Mouse (Mus musculus): ENCODE results near the gene Runx2.

DNA sequence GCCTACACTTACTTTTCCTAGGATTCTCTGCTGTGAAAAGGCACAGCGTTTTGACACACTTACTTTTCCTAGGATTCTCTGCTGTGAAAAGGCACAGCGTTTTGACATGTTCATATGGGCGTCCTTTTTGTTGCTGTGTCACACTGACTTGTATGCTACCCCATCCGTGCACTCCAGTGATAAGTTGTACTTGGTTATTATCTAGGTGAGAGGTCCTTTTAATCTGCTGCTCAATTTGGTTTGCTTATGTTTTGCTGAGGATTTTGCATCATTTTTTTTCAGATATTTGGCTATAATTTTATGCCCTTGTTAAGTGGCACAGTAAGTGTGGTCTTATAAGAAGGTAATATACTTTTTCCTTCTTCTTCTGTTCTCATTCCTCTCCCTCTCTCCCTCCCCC, 13.4 kb upstream of the Runx2 start:
- no peak for TF ChIP-seq CTCF (IDR thresholded peaks at IDR 0.05; ENCODE audit: extremely low read depth, insufficient read depth, low read length)
- no peak for TF ChIP-seq POLR2A (IDR thresholded peaks at IDR 0.05; ENCODE audit: extremely low read depth, insufficient read depth, low read length)
